Mouse (Mus musculus): ENCODE measurements around the gene Vmn1r61. TPM values are rescaled to one million over a fixed set of nuclear protein-coding genes. Genes with fewer than 3 reads are reported as not detected.

Gene Vmn1r61
- not detected in 2 replicates for polyA plus RNA-seq (2014; fragmentation: Nextera tagmentation; extraction: Ambion mirVana)

GRCm38 (mm10) chr7:5613195-5613594, at the start of gene Vmn1r61:
Gene Vmn1r61, minus strand, starts transcription at chr7:5613295.
- H3K36me3 ChIP-seq (ENCODE audit: control insufficient read depth, insufficient read depth, low read length): no peaks in the 10 kb centered on the region
- ATAC-seq (ENCODE audit: low FRiP score, low TSS enrichment) (no peak), DNase-seq (no peak)
- H3K27me3 ChIP-seq (ENCODE audit: control insufficient read depth, insufficient read depth, low read length): no peaks in the 10 kb centered on the region
- peaks cover 10% of the 10 kb centered on the region; the same call in 1 of the 2 replicates for H3K9me3 ChIP-seq (ENCODE audit: control insufficient read depth, low read length)
- no peak within 1 kb of the TSS for H3K9ac ChIP-seq (replicated peaks; ENCODE audit: low read length)
- H3K4me2 ChIP-seq (ENCODE audit: low read length): no peak within 1 kb of the TSS
- no peak within 1 kb of the TSS for H3K27ac ChIP-seq (replicated peaks; ENCODE audit: low read depth, low read length)
- H3K4me1 ChIP-seq (ENCODE audit: control insufficient read depth, insufficient read depth, low read length): no peaks in the 10 kb centered on the region
- H3K4me3 ChIP-seq (replicated peaks; ENCODE audit: low read depth, low read length): no peak within 1 kb of the TSS

Other genes with a start within 250 kb of the Vmn1r61 start
- gene Vmn1r58, start 199.9 kb downstream of the Vmn1r61 start, polyA plus RNA-seq (2014; fragmentation: Nextera tagmentation; extraction: Ambion mirVana): not detected in 2 replicates
- not detected in 2 replicates for gene Vmn1r59, start 156.5 kb downstream of the Vmn1r61 start, polyA plus RNA-seq (2014; fragmentation: Nextera tagmentation; extraction: Ambion mirVana)
- gene Vmn2r28, start 119.3 kb downstream of the Vmn1r61 start, polyA plus RNA-seq (2014; fragmentation: Nextera tagmentation; extraction: Ambion mirVana): not detected in 2 replicates
- gene Vmn1r60, start 66.0 kb downstream of the Vmn1r61 start, polyA plus RNA-seq (2014; fragmentation: Nextera tagmentation; extraction: Ambion mirVana): not detected in 2 replicates
- gene Vmn1r62, start 60.3 kb upstream of the Vmn1r61 start, polyA plus RNA-seq (2014; fragmentation: Nextera tagmentation; extraction: Ambion mirVana): not detected in 2 replicates
- not detected in 2 replicates for gene Vmn1r63, start 192.2 kb upstream of the Vmn1r61 start, polyA plus RNA-seq (2014; fragmentation: Nextera tagmentation; extraction: Ambion mirVana)

All from midbrain, embryonic 14.5 days (tissue).